Mouse (Mus musculus) G1E-ER4 (cell line): ENCODE results near the gene Zcchc8. TPM values are rescaled to one million over a fixed set of nuclear protein-coding genes. Genes with fewer than 3 reads are reported as not detected.

Source experiments
- GATA1 ChIP-seq: IDR thresholded peaks from one replicate; pipeline ENCODE4 v1.8.0; 2012; ENCODE audit warnings: low read length, inconsistent platforms
- polyA plus RNA-seq: library from polyadenylated mRNA; stranded (reverse); fragments of >175 nt; gene quantifications from 2 replicates; pipeline ENCODE4 v1.2.3, GENCODE M21; 2012

The Zcchc8 gene
- polyA plus RNA-seq, 1 experiment = 122 TPM

GRCm38 (mm10) chr5:123696244-123696643 lies 24.7 kb downstream of the Zcchc8 start:
- no peak for TF ChIP-seq GATA1

- no peak for TF ChIP-seq GATA1
Observed at GRCm38 (mm10) chr5:123694468-123694867, 26.4 kb downstream of the Zcchc8 start.

DNA sequence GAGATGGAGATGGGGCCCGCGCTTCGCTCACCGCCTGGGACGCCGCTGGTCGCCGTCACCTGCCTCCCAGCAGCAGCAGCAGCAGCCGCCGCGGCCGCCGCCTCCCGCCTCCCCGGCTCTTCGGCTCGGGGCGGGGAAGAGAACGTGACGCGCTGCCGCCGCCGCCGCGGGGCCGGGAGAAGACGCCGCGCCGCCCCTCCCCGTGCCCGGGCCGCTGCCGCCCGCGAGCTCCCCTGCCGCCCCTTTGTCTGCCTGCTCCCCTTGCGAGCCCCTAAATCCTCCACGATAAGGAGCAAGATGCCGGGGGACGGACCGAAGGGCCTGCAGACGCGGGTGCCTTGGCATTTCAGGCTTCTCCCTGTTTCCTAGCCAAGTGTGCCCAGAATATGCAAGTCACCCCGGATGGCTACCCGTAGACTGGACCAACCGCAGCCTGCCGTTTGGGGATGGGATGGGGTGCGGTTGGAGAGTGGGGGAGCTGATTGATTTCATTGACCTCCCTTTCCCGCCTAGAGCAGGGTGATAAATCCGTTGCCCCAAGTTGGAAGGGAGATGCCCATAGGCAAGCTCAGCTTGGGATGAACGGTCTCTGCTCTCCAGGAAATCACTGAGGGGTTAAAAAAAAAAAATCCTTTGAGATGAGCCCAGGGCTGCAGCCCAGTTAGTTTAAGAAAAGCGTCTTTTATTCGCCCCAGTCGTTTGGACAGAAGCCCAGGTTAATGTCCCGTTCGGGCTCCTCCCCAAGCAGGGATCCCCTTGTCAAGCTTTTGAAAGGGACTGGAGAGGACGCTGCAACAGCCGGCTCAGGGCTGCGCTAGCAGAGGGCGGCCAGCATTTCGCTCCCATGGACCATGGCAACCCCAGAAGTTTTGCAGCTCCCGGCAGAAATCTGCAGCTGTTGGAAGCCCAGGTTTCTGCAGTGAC lies 36.4 kb downstream of the Zcchc8 start, which contains the start of gene Clip1:
Gene Clip1 (minus strand): TSS at position 398 of the 924 bp plus-strand sequence.
- TF ChIP-seq GATA1 = no peak

DNA sequence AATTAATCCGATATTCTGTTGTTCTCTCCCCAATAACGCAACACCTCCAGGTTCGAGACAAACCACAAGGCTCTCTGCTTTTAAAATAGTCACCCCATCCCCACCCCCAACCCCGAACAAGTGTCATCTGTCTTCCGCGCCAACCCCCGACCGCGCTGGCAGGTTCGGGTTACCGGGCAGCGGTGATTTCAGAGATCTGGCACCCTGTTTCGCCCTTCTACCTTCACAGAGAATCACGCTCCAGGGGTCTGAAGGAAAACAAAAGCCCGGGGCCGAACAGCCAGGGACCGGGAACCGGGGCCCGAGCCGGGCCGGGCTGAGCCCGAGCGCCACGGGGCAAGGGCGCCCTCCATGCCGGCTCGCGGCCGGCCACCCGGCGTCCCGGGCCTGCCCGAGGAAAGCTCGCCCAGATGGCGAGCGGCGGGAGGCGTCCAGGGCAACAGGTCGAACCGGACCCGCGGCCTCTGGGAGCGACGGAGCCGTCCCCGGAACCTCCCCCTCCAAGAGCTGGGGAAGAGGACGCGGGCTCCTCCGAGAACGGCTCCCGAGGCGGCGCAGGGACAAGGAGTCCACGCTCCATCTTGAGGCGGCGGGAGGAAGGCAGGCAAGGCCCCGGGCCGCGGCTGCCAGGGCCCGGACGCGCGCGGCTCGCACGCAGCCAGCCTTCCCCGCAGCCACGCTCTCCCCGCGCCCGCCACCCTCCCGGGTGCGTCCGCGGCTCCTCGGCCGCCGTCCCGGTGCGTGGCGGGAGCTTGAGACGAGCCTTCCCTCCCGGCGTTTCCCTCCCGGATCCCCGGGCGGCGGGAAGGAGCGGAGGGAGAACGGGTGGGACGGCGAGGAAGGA lies 37.3 kb downstream of the Zcchc8 start:
- no peak for TF ChIP-seq GATA1

DNA sequence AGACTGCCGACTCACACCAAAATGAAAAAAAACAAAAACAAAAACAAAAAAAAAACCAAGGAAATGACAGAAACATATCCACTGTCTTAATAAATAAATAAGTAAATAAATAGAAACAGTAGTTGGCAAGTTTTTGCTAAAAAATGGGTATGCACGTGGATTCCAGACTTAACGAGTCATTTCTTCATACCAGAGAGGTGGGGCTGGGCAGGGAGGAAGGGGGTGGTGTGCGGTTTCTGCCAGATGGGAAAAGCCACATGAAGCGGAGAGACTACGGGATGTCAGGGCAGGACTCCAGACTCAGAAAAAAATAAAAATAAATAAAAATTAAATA lies 37.9 kb downstream of the Zcchc8 start:
- TF ChIP-seq GATA1 = no peak

- TF ChIP-seq GATA1 = no peak
Observed at GRCm38 (mm10) chr5:123682372-123682771, 38.5 kb downstream of the Zcchc8 start.

DNA sequence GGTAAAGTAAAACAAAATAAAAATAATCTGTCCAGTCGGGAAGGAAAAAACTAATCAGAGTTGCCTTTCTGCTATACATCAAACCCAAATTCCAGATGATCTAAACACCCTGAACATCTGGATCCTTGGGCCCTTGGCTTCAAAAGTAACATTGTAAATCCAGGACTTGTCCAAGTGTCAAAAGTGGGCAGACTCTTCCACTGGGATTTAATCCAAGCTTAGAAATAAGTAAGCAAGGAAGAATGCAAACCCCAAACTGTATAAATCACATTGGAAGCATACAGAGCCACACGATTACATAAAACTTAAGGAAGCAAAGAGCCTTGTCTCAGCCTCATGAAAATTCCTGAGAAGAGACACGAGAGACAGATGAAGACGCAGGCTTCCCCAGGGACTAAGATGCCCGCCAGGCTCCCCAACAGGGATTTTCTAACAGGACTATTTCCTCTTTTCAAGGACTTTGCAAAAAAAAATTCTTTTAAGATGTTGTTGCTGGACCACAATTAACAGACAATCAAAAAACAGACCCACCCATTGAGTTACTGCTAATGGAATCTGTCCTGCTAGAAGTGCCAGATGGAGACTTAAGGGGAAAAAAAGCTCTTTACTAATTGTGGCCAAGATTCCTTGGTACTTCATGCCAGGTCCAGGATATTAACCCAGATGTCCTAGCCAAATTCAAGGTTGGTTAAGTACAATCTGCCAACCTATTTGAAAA lies 41.2 kb downstream of the Zcchc8 start:
- TF ChIP-seq GATA1 = no peak

DNA sequence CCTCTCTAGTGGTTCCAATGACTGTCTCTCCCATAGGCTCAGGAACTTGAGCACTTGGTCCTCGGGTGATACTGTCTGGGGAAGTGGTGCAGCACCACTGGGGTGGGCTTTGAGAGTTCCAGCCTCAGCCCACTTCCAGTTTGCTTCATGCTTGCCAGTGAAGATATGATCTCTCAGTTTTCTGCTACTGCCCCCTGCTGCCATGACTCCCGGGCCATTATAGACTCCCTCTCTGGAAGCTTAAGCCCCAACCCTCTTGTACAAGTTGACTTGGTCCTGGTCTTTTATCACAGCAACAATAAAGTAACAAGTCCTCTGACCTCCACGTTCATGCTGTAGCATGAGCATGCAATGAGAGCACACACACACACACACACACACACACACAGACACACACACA lies 41.8 kb downstream of the Zcchc8 start:
- TF ChIP-seq GATA1 = no peak

GRCm38 (mm10) chr5:123675717-123676116 lies 45.2 kb downstream of the Zcchc8 start:
- no peak for TF ChIP-seq GATA1

GRCm38 (mm10) chr5:123675221-123675620 lies 45.7 kb downstream of the Zcchc8 start:
- no peak for TF ChIP-seq GATA1

GRCm38 (mm10) chr5:123671473-123671820 lies 49.5 kb downstream of the Zcchc8 start:
- no peak for TF ChIP-seq GATA1

DNA sequence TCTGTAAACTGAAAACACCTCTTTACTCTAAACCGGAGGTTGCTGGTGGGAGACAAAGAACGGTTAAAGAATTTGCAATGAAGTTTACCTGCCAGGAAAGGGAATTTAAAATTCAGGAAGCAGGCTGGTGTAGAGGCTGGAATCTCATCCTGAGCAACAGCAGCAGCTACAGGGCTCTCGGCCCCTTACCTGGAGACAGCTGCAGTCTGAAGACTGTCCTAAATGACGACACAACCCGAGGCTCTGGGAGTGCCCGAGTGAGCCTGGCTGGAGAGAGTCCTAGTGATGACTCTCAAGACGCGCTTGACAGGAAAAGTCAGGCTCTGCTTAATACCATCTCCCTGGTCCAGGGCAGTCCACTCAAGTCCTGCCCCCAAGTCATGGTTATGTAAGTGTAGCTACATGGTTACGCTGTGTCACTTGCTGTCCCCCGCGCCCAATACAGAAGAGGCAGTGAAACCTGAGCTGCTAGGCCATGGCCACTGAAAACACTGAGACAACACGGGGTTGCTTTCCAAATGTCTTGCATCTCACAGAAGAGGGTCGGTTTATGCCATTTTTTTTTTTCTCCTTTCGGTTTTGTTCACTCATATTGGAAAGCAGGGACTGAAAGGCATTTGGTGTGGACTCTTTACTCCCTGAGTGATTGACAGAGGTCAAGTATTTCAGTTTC lies 50.0 kb downstream of the Zcchc8 start:
- TF ChIP-seq GATA1 = no peak

DNA sequence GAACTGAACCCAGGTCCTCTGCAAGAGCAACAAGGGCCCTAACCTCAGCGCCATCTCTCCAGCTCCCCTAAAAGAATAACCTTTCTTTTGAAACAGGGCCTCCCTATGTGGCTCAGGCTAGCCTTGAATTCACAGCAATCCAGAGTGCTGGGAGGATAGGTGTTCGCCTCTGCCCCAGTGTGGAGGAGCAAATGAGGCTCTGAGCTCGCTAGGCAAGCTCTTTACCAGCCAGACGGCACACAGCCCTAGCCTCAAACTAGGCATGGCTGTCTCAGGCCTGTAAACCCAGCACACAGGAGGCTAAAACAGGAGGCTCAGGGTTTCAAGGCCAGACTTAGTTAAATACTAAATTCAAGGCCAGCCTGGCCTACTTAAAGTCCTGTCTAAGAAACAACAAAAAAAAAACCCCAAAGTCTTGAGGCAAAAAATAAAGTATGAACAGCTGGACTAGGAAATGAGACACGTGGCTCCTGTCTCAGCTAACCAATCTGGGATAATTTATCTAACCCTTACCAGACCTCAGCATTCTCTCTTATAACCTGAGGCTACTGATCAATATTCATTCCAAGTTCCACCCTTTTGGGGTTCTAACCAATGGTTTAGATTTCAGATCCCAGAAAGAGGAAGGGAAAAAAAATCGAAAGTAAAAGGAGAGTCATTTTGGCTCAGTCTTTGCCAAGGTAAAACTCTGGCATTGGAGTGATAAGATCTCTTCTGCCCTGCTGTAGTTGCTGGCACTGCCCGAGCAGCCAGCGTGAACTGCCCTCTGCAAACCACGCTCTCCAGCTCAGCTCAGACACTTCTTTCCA lies 50.7 kb downstream of the Zcchc8 start:
- TF ChIP-seq GATA1 = no peak

- no peak for TF ChIP-seq GATA1
Observed at GRCm38 (mm10) chr5:123667915-123668314, 53.0 kb downstream of the Zcchc8 start.
